Mouse (Mus musculus): ENCODE data around the gene Fmo1. TPM values are rescaled to one million over a fixed set of nuclear protein-coding genes. Genes with fewer than 3 reads are reported as not detected.

Gene Fmo1
- polyA plus RNA-seq, 1 experiment = not detected

GRCm38 (mm10) chr1:162864816-162865492 lies 1.5 kb downstream of the Fmo1 start:
- no peaks in the 10 kb centered on the region for H3K27me3 ChIP-seq (replicated peaks)
- no peaks in the 10 kb centered on the region for H3K36me3 ChIP-seq (replicated peaks; ENCODE audit: low read length)
- TF ChIP-seq FLI1 (IDR thresholded peaks at IDR 0.05; ENCODE audit: low read length) (no peak), GATA1 (IDR thresholded peaks at IDR 0.05; ENCODE audit: borderline replicate concordance, low read length) (no peak)
- no peaks in the 10 kb centered on the region for H3K9me3 ChIP-seq
- no peaks in the 10 kb centered on the region for H3K4me1 ChIP-seq
- H3K4me3 ChIP-seq (replicated peaks) = no peak overlapping the region

DNA sequence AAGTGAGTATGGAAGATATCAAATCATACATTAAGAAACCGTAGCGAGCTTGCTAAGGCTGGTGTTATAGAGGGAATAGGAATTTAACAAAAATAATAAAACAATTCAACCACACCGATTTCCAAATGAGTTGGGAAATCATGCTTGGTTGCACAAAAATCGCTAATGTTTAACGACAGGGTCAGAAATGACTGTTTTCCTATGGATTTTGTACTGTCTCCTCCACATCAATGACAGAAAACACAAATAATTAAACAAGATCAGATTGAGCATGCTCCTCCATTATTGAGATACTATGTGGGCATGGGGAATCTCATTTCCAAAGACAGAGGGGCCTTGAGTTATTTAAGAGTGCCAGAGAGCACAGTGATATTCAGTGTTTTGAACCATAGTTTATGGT lies 2.1 kb downstream of the Fmo1 start:
- TF ChIP-seq GATA1 (IDR thresholded peaks at IDR 0.05; ENCODE audit: borderline replicate concordance, low read length) (no peak), FLI1 (IDR thresholded peaks at IDR 0.05; ENCODE audit: low read length) (no peak)

GRCm38 (mm10) chr1:162863579-162863978 lies 2.8 kb downstream of the Fmo1 start:
- Histone ChIP-seq H3K9me3 (no peaks in the 10 kb centered on the region), H3K4me3 (replicated peaks) (no peak overlapping the region), H3K4me1 (no peaks in the 10 kb centered on the region), H3K27me3 (replicated peaks) (no peaks in the 10 kb centered on the region), H3K36me3 (replicated peaks; ENCODE audit: low read length) (no peaks in the 10 kb centered on the region)
- TF ChIP-seq FLI1 (IDR thresholded peaks at IDR 0.05; ENCODE audit: low read length) (no peak), GATA1 (IDR thresholded peaks at IDR 0.05; ENCODE audit: borderline replicate concordance, low read length) (no peak)

More for the DNA sequence above, 2.1 kb downstream of the Fmo1 start:
- H3K9me3 ChIP-seq = no peaks in the 10 kb centered on the region
- no peaks in the 10 kb centered on the region for H3K36me3 ChIP-seq (replicated peaks; ENCODE audit: low read length)
- no peak overlapping the region for H3K4me3 ChIP-seq (replicated peaks)
- no peaks in the 10 kb centered on the region for H3K27me3 ChIP-seq (replicated peaks)
- H3K4me1 ChIP-seq = no peaks in the 10 kb centered on the region

DNA sequence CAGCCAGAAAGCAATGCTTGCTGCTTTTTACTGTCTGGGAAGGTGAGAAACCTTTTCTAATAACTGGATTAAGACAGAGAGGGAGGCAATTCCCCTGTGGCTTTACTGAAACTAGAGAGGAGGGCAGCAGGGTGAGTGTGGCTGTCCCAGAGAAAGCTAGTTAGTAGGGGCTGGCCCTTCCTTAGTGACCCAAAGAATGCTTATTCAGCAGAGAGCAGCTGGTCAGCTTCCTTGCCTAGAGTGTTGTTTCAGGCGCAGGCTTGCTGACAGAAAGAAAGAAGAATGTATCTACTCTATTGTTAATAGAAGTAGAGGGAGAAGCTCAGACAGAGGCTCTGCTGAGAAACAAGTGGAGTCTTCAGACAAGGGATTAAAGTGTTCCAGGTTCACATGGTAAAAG lies 4.1 kb downstream of the Fmo1 start:
- Histone ChIP-seq H3K4me1 (no peaks in the 10 kb centered on the region), H3K36me3 (replicated peaks; ENCODE audit: low read length) (no peaks in the 10 kb centered on the region), H3K9me3 (no peaks in the 10 kb centered on the region), H3K27me3 (replicated peaks) (no peaks in the 10 kb centered on the region), H3K4me3 (replicated peaks) (no peak overlapping the region)
- no peak for TF ChIP-seq FLI1 (IDR thresholded peaks at IDR 0.05; ENCODE audit: low read length)
- TF ChIP-seq GATA1 (IDR thresholded peaks at IDR 0.05; ENCODE audit: borderline replicate concordance, low read length) = no peak

DNA sequence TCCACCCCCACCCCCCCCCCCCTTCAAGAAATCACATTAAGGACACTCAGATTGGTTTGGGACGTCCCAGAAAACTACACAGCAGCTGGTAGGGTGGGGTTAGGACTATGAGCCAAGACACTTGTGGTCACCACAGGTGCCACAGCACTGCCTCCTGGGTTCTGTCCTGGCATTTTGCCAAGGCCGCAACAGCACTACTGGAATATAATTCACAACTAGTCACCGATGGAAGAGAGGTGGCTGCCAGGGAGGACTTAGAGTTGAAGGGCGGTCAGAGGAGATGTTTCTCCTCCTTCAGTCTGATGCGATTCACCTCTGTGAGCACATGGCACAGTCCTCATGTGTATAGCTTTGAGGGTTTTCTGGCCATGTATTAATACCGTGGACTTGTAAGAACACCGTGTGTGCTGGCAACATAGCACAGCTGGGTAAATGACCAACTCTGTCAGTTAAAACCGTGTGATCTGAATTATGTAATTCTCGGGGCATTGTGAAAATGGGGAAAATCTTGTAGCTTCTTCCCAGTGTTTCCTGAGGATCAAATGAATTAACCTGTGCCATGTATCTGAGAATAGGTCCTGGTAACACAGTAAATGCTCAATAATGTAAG lies 6.3 kb downstream of the Fmo1 start:
- TF ChIP-seq GATA1 (IDR thresholded peaks at IDR 0.05; ENCODE audit: borderline replicate concordance, low read length) = no peak
- TF ChIP-seq FLI1 (IDR thresholded peaks at IDR 0.05; ENCODE audit: low read length) = no peak
- no peaks in the 10 kb centered on the region for H3K36me3 ChIP-seq (replicated peaks; ENCODE audit: low read length)
- no peaks in the 10 kb centered on the region for H3K27me3 ChIP-seq (replicated peaks)
- H3K4me1 ChIP-seq = no peaks in the 10 kb centered on the region
- H3K9me3 ChIP-seq = no peaks in the 10 kb centered on the region
- no peak overlapping the region for H3K4me3 ChIP-seq (replicated peaks)

GRCm38 (mm10) chr1:162859545-162859976 lies 6.8 kb downstream of the Fmo1 start:
- Histone ChIP-seq H3K4me3 (replicated peaks) (no peak overlapping the region), H3K36me3 (replicated peaks; ENCODE audit: low read length) (no peaks in the 10 kb centered on the region), H3K4me1 (no peaks in the 10 kb centered on the region), H3K27me3 (replicated peaks) (no peaks in the 10 kb centered on the region), H3K9me3 (no peaks in the 10 kb centered on the region)
- TF ChIP-seq FLI1 (IDR thresholded peaks at IDR 0.05; ENCODE audit: low read length) = no peak
- no peak for TF ChIP-seq GATA1 (IDR thresholded peaks at IDR 0.05; ENCODE audit: borderline replicate concordance, low read length)

DNA sequence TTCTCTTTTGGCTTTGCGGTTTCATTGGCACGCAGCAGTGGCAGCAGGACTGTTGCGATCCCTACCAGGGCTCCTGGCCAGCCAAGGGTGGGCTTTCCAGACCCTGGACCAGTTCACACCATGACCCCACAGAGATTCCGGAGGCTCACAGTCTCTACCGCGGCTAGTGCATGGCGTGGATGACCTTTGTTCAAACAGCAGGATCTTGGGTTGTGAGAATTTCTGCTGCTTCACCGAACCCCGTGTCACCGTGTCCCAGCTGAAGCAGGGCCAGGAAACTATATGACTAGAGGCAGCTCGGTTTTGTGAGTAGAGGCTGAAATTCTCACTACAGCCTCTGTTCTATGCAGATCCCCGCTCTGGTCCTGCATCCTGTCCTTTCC lies 7.7 kb downstream of the Fmo1 start:
- no peak overlapping the region for H3K4me3 ChIP-seq (replicated peaks)
- TF ChIP-seq GATA1 (IDR thresholded peaks at IDR 0.05; ENCODE audit: borderline replicate concordance, low read length) = no peak
- no peak for TF ChIP-seq FLI1 (IDR thresholded peaks at IDR 0.05; ENCODE audit: low read length)
- no peaks in the 10 kb centered on the region for H3K27me3 ChIP-seq (replicated peaks)
- H3K36me3 ChIP-seq (replicated peaks; ENCODE audit: low read length) = no peaks in the 10 kb centered on the region
- H3K9me3 ChIP-seq = no peaks in the 10 kb centered on the region
- no peaks in the 10 kb centered on the region for H3K4me1 ChIP-seq

DNA sequence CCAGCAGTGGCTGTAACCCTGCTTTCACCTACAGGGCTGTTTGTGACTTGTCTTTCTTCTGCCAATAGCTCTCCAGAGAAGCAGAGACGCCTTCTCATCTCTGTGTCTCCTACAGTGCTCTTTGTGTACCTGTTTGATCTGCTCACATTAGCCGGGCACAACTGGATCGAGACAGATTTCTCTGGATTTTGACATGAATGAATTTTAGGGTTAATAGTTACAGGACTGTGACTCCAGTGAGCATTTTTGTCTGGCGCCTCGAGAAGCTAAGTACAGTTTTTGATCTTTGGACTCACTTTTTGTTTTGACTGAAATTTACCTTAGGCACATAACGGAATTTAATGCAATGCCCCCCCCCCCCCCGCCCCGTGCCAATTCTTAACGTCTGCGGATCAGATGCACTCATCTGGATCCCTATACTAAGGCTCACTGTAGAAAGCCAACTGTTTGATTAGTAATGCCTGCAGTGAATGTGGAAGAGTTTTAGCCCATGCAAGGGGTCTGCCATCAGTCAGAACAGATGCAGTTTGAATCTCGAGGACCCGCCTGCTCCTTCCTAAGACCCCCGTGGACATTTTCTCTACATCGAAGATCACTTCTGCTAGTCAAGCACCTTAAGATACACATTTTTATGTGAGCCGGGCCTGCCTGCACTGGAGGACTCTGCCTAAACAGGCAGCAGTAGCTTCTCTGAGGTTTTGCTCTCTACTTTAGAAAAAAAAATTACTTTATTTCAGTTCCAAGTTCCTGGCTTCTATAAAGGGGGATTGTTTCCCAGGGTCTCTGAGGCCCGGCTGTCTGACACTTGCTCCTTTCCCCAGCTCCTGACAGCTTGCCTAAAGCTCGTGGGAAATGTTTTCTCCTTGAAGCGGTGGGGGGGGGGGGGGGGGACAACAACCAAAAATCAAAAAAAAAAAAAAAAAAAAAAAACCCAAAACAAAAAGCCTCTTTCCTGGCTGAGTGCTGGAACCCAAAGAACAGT lies 8.4 kb downstream of the Fmo1 start:
- no peak overlapping the region for H3K4me3 ChIP-seq (replicated peaks)
- no peaks in the 10 kb centered on the region for H3K9me3 ChIP-seq
- no peaks in the 10 kb centered on the region for H3K36me3 ChIP-seq (replicated peaks; ENCODE audit: low read length)
- no peak for TF ChIP-seq GATA1 (IDR thresholded peaks at IDR 0.05; ENCODE audit: borderline replicate concordance, low read length)
- no peak for TF ChIP-seq FLI1 (IDR thresholded peaks at IDR 0.05; ENCODE audit: low read length)
- no peaks in the 10 kb centered on the region for H3K27me3 ChIP-seq (replicated peaks)
- H3K4me1 ChIP-seq = no peaks in the 10 kb centered on the region

- H3K36me3 ChIP-seq (replicated peaks; ENCODE audit: low read length) = no peaks in the 10 kb centered on the region
- no peaks in the 10 kb centered on the region for H3K4me1 ChIP-seq
- H3K27me3 ChIP-seq (replicated peaks) = no peaks in the 10 kb centered on the region
- H3K4me3 ChIP-seq (replicated peaks) = no peak overlapping the region
- no peak for TF ChIP-seq GATA1 (IDR thresholded peaks at IDR 0.05; ENCODE audit: borderline replicate concordance, low read length)
- TF ChIP-seq FLI1 (IDR thresholded peaks at IDR 0.05; ENCODE audit: low read length) = no peak
- H3K9me3 ChIP-seq = no peaks in the 10 kb centered on the region
These were observed 12.5 kb downstream of the Fmo1 start for GRCm38 (mm10) chr1:162853812-162854482.
